Mouse (Mus musculus) heart, adult 2 months (tissue): ENCODE measurements around the gene Tpst1.

Source experiments
- CTCF ChIP-seq: fragments of 200-600 bp; IDR thresholded peaks from 2 replicates; pipeline ENCODE4 v1.8.1; 2022; ENCODE audit warnings: antibody characterized with exemption, mild to moderate bottlenecking, moderate library complexity
- POLR2A ChIP-seq: fragments of 200-500 bp; IDR thresholded peaks from 2 replicates; pipeline ENCODE4 v1.6.1; 2011; ENCODE audit warnings: mild to moderate bottlenecking, low read depth, low read length, control low read depth; ENCODE audit not compliant: insufficient read depth

DNA sequence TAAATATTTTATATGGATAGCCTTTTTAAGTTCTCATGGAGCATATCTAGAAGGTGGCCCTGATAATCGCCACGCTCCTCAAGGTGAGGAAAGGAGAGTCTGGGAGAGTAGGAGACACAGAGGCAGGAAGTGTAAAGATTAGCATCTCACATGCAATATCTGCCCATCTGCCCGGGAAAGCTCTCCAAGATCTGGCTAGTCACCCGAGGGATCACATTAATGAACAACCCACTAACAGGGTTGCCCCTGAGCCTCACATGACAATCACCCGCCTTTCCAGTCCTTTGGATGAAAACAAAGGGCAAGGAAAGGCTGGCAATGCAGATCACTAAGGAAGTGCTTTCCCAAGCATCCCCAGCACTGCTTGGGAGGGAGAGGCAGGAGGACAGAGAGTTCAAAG, 46.0 kb upstream of the Tpst1 start:
- TF ChIP-seq CTCF (no peak), POLR2A (no peak)
